Mouse (Mus musculus) midbrain, embryonic 14.5 days (tissue): Measurements from ENCODE around the gene Ticrr. TPM values are rescaled to one million over a fixed set of nuclear protein-coding genes. Genes with fewer than 3 reads are reported as not detected.

ENCODE experiments used
- ATAC-seq: fragments of 200-750 bp; cut with Nextera tagmentation; 2 replicates; pipeline ENCODE4 v1.8.0; 2017; ENCODE audit warnings: moderate number of reproducible peaks, moderate library complexity; ENCODE audit not compliant: low FRiP score, low TSS enrichment
- DNase-seq: peaks from one replicate; pipeline ENCODE4 v3.0.0-alpha.2; 2015
- H3K27ac ChIP-seq: fragments of 300-500 bp; sonication (generic); replicated peaks from 2 replicates; pipeline ENCODE4 v1.5.1; 2014; ENCODE audit warnings: mild to moderate bottlenecking, low read depth, low read length, moderate library complexity
- H3K27me3 ChIP-seq: fragments of 300-500 bp; sonication (generic); 2 replicates; pipeline ENCODE4 v1.6.1; 2014; ENCODE audit warnings: low read length, control low read depth, mixed read lengths; ENCODE audit not compliant: control insufficient read depth, insufficient read depth
- H3K36me3 ChIP-seq: fragments of 300-500 bp; sonication (generic); 2 replicates; pipeline ENCODE4 v1.6.1; 2014; ENCODE audit warnings: low read length, control low read depth; ENCODE audit not compliant: control insufficient read depth, insufficient read depth
- H3K4me1 ChIP-seq: fragments of 300-500 bp; sonication (generic); 2 replicates; pipeline ENCODE4 v1.6.1; 2014; ENCODE audit warnings: mild to moderate bottlenecking, antibody characterized with exemption, low read length, control low read depth; ENCODE audit not compliant: control insufficient read depth, insufficient read depth
- H3K4me2 ChIP-seq: fragments of 300-500 bp; sonication (generic); 2 replicates; pipeline ENCODE4 v1.6.1; 2014; ENCODE audit warnings: mild to moderate bottlenecking, low read length, moderate library complexity
- H3K4me3 ChIP-seq: fragments of 300-500 bp; sonication (generic); replicated peaks from 2 replicates; pipeline ENCODE4 v1.5.1; 2014; ENCODE audit warnings: low read depth, low read length
- H3K9ac ChIP-seq: fragments of 300-500 bp; sonication (generic); replicated peaks from 2 replicates; pipeline ENCODE4 v1.6.1; 2014; ENCODE audit warnings: mild to moderate bottlenecking, low read length, moderate library complexity
- H3K9me3 ChIP-seq: fragments of 300-500 bp; sonication (generic); 2 replicates; pipeline ENCODE4 v1.6.1; 2016; ENCODE audit warnings: low read length, control low read depth, mixed read lengths; ENCODE audit not compliant: control insufficient read depth
- WGBS: fragments of 180-500 bp; shearing (Covaris S2); extraction: QIAGEN DNeasy Blood & Tissue Kit; methylation state at CpG from one replicate; pipeline ENCODE4 v1.1.7; 2014; 5-methylcytosine and 5-hydroxymethylcytosine counted together
- polyA plus RNA-seq: library from polyadenylated mRNA; unstranded; fragments of >200 nt; fragmentation: Nextera tagmentation; extraction: Ambion mirVana; gene quantifications from 2 replicates; pipeline ENCODE4 v1.2.1, GENCODE M21; 2014

Gene Ticrr
- polyA plus RNA-seq, 1 experiment from 2014 or later = 2.5 TPM

DNA sequence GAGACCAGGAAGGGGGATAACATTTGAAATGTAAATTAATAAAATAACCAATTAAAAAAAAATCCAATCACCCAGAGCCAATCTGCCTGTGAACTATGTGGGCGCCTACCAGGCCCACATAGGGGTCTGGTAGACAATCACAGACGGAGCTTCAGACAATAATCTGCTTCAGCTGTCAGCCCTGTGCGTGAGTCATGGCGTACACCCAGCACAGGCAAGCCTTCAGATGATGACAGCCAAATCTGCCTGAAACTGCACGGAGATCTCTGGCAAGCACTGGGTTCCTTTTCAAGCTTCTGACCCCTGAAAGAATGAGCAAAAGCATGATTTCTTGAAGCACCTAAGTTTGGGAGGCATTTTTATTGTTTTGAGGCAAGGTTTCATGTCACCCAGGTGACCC, 33.8 kb upstream of the Ticrr start:
- no peak overlapping the region for H3K9ac ChIP-seq
- no peak overlapping the region for H3K27ac ChIP-seq
- H3K4me1 ChIP-seq = no peaks in the 10 kb centered on the region
- DNase-seq (no peak), ATAC-seq (no peak)
- WGBS = 82% methylated on average over 5 of the region's 5 CpGs
- H3K4me2 ChIP-seq = no peak overlapping the region
- H3K27me3 ChIP-seq = no peaks in the 10 kb centered on the region
- no peak overlapping the region for H3K4me3 ChIP-seq
- no peaks in the 10 kb centered on the region for H3K36me3 ChIP-seq
- H3K9me3 ChIP-seq = no peaks in the 10 kb centered on the region

DNA sequence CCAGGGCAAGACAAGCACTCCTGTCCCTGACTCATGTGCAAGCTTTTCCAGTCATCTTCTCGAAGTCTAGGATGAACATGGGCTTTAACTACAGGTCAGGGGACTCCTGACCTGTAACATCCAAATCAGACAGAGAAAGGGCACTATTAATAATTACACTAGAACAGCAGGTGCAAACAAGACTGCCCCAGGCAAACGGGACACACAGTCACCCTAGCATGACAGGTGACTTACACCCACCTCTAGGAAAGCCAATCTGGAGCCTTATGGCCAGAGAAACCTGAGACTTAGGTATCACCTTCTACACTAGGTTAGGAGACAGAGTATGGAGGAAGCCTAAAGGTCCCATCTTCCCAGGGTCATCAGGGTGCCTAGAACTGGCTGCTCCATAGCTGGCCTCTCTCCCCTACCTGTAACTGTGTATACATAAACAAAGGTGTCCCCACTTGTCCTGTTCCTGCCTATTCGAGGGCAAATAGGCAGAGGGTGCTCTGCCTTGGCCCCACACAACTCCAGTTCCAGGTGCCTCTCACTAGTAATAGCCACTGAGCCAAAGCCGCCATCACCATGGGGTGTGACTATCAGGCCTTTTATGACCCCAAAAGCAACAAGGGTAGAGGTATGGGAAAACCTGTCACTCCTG, 31.6 kb upstream of the Ticrr start:
- Histone ChIP-seq H3K4me2 (no peak overlapping the region), H3K27ac (no peak overlapping the region), H3K4me1 (no peaks in the 10 kb centered on the region), H3K9me3 (no peaks in the 10 kb centered on the region), H3K9ac (no peak overlapping the region), H3K27me3 (no peaks in the 10 kb centered on the region), H3K36me3 (no peaks in the 10 kb centered on the region), H3K4me3 (no peak overlapping the region)
- DNase-seq (no peak), ATAC-seq (no peak)
- WGBS = 69% methylated on average over 4 of the region's 4 CpGs

DNA sequence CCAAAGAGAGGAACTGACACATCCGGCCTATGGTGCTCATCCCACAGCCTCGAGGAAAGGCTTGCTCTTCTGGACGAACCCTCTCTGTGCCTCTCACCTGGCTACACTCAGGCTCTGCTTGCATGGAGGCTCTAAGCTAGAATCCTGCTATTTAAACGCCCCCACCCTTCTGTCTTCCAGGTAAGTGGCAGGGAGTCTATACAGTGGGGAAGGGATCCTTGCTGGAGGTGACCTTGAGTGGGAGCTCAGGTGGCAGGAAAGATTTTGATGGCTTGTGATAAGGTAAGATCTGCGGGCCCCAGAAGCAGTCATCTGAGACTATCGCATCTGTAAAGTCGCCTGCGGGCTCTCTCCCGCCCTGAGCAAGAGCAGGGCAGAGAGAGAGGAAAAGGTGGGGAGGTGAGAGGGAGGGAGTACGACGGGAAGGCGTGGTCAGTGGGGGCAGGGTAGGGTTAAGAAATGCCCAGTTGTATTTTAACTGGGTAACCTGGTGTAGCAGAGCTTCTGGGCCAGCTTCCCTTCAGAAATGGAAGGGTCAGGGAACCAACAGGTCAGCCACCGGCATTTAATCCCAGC, 28.1 kb upstream of the Ticrr start:
- Histone ChIP-seq H3K36me3 (no peaks in the 10 kb centered on the region), H3K27ac (no peak overlapping the region), H3K4me1 (no peaks in the 10 kb centered on the region), H3K9ac (no peak overlapping the region), H3K9me3 (no peaks in the 10 kb centered on the region), H3K4me2 (no peak overlapping the region), H3K4me3 (no peak overlapping the region), H3K27me3 (no peaks in the 10 kb centered on the region)
- no peak for ATAC-seq
- no peak for DNase-seq
- 32% methylated on average over 13 of the region's 13 CpGs for WGBS

DNA sequence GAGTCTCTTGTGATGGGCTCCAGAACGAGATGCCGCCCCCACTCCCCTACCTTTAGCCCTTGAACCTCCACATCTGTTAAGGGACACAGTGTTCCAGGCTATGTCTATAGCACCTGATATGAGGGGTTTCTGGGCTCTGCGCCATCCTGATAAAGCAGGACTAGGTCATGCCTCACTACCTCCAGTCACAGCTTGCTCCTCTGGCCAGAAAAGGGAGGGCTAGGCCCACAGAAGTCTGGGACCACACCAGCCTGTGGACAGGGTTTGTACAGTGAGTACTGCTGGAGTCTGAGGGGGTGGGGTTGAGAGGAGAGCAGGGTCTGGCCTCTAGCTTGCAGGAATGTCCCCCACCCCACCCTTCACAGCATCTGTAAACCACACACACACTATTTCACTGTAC, 12.8 kb upstream of the Ticrr start:
- H3K9ac ChIP-seq = no peak overlapping the region
- 79% methylated on average over 3 of the region's 3 CpGs for WGBS
- no peak overlapping the region for H3K4me2 ChIP-seq
- no peak overlapping the region for H3K27ac ChIP-seq
- H3K9me3 ChIP-seq = no peaks in the 10 kb centered on the region
- no peaks in the 10 kb centered on the region for H3K36me3 ChIP-seq
- H3K4me1 ChIP-seq = no peaks in the 10 kb centered on the region
- H3K27me3 ChIP-seq = no peaks in the 10 kb centered on the region
- DNase-seq = no peak
- ATAC-seq = no peak
- H3K4me3 ChIP-seq = no peak overlapping the region

DNA sequence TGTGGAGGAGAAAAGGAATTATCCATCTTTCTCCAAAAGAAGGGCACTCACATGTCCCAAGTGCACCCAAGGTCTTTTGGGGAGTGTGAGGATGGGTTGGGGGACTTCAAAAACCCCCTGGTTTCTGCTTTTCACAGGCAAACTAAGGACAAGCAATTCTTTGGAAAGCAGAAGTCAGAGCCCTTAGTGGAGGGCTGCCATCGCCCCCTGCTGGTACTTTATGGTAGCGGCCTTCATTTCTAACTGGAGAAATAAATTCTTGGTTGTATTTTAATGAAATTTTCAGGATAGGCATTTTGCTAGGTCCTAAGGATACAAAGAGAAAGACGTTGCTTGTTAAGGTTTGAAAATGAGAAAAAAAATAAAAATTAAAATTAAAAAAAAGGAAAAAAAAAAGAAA, 11.0 kb upstream of the Ticrr start:
- H3K9me3 ChIP-seq = no peaks in the 10 kb centered on the region
- no peak overlapping the region for H3K27ac ChIP-seq
- 11% methylated on average over 3 of the region's 3 CpGs for WGBS
- ATAC-seq (no peak), DNase-seq (peak; percentile 82)
- no peak overlapping the region for H3K4me3 ChIP-seq
- no peaks in the 10 kb centered on the region for H3K4me1 ChIP-seq
- H3K36me3 ChIP-seq = no peaks in the 10 kb centered on the region
- H3K27me3 ChIP-seq = no peaks in the 10 kb centered on the region
- H3K4me2 ChIP-seq = no peak overlapping the region
- H3K9ac ChIP-seq = no peak overlapping the region

DNA sequence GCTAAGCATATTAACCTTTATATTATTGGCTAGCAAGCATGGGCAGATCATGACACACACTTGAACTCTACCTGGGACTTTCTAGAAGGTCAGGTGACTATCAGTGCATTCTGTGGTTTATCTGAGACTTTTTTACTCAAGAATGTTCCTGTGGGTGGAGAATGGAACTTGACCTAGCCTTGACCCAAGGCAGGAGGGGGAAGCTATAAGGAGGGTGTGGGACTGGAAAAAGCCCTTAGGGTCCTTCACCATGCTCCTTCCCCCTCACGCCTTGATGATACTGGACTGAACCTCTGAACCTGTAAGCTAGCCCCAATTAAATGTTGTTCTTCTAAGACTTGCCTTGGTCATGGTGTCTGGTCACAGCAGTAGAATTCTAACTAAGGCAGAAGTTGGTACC, 5.8 kb upstream of the Ticrr start:
- 80% methylated on average over 1 of the region's 1 CpGs for WGBS
- H3K9me3 ChIP-seq = no peaks in the 10 kb centered on the region
- no peak overlapping the region for H3K27ac ChIP-seq
- no peak overlapping the region for H3K4me3 ChIP-seq
- no peak overlapping the region for H3K9ac ChIP-seq
- no peak overlapping the region for H3K4me2 ChIP-seq
- H3K4me1 ChIP-seq = 0 out of 2 replicates have a peak, but pooled peaks cover under 1% of the 10 kb centered on the region
- DNase-seq (no peak), ATAC-seq (no peak)
- H3K36me3 ChIP-seq = no peaks in the 10 kb centered on the region
- no peaks in the 10 kb centered on the region for H3K27me3 ChIP-seq

DNA sequence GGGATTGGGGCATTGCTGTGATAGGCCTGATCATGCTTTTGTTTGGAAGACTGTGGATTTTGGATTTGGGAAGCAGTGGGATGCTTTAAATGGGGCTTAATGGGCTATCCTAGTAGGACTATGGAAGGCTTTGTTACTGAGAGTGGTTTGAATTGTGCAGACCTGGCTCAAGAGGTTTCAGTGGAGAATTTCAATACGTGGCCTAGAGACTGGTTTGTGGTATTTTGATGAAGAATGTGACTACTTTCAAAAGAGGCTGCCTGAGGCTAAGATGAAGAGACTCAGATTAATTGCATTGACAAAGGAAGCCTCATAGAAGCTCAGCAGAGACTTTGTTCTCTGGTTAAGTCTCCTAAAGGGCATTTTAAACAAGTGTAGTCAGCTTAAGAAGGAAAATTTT, 5.4 kb upstream of the Ticrr start:
- Histone ChIP-seq H3K9me3 (no peaks in the 10 kb centered on the region), H3K4me2 (no peak overlapping the region), H3K9ac (no peak overlapping the region), H3K27me3 (no peaks in the 10 kb centered on the region), H3K27ac (no peak overlapping the region), H3K36me3 (no peaks in the 10 kb centered on the region), H3K4me3 (no peak overlapping the region), H3K4me1 (0 out of 2 replicates have a peak, but pooled peaks cover 4% of the 10 kb centered on the region)
- DNase-seq (no peak), ATAC-seq (no peak)
- WGBS = 29% methylated on average over 1 of the region's 1 CpGs

DNA sequence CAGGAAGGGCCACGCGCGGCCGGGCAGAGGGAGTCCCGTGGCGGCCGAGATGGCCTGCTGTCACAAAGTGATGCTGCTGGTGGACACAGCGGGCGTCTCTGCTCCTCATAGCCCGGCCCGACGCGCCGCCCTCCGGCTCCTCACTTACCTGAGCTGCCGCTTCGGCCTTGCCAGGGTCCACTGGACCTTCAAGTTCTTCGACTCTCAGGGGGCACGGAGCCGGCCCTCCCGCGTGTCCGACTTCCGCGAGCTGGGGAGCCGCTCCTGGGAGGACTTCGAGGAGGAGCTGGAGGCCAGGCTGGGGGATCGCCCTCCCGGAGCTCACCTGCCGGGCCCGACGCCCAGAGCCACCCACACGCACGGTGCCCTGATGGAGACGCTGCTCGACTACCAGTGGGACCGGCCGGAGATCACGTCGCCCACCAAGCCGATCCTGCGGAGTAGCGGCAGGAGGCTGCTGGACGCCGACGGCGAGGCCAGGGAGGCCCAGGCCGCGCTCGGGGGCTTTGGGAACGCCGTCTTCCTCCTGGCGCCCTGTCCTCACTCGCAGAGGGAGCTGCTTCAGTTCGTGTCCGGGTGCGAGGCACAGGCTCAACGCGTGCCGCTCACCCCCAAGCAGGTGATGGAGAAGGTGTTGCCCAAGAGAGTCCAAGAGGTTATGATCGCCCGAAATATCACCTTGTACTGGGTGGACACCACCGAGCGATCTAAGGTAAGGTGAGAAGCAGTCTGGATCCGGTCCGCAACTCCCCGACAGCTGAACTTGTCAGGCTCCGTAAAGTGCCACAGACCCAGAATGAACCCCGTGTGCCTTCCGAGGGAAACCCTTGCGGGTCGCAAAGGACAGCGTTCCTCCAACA, 525 bp downstream of the Ticrr start:
- H3K27ac ChIP-seq = no peak overlapping the region
- peak; percentile 43 for ATAC-seq
- under 1% methylated on average over 73 of the region's 73 CpGs for WGBS
- H3K9me3 ChIP-seq = no peaks in the 10 kb centered on the region
- peak overlapping the region; percentile 62 for H3K9ac ChIP-seq
- H3K4me3 ChIP-seq = peak overlapping the region; percentile 79
- H3K36me3 ChIP-seq = no peaks in the 10 kb centered on the region
- peaks cover 11% of the 10 kb centered on the region; the same call in 1 of the 2 replicates for H3K4me1 ChIP-seq
- H3K27me3 ChIP-seq = no peaks in the 10 kb centered on the region
- DNase-seq = peak; percentile 13
- peak overlapping the region; percentile 100 for H3K4me2 ChIP-seq
